Mouse (Mus musculus) hindbrain, embryonic 15.5 days (tissue): Measurements from ENCODE around the gene Anks3. TPM values are rescaled to one million over a fixed set of nuclear protein-coding genes. Genes with fewer than 3 reads are reported as not detected.
A peak's percentile ranks its signal among the peaks of the same experiment; 100 is the strongest.

Experiments used
- ATAC-seq: fragments of 200-750 bp; cut with Nextera tagmentation; 2 replicates; pipeline ENCODE4 v1.8.0; 2017; ENCODE audit warnings: low read depth, moderate number of reproducible peaks, moderate TSS enrichment; ENCODE audit not compliant: low FRiP score
- H3K27ac ChIP-seq: fragments of 300-500 bp; sonication (generic); replicated peaks from 2 replicates; pipeline ENCODE4 v1.5.1; 2015; ENCODE audit warnings: mild to moderate bottlenecking, inconsistent platforms
- H3K27me3 ChIP-seq: fragments of 300-500 bp; sonication (generic); 2 replicates; pipeline ENCODE4 v1.6.1; 2015; ENCODE audit warnings: control low read depth, inconsistent platforms
- H3K36me3 ChIP-seq: fragments of 300-500 bp; sonication (generic); 2 replicates; pipeline ENCODE4 v1.6.1; 2015; ENCODE audit warnings: control low read depth, inconsistent platforms
- H3K4me1 ChIP-seq: fragments of 300-500 bp; sonication (generic); replicated peaks from 2 replicates; pipeline ENCODE4 v1.6.1; 2015; ENCODE audit warnings: control low read depth, inconsistent platforms
- H3K4me2 ChIP-seq: fragments of 300-500 bp; sonication (generic); 2 replicates; pipeline ENCODE4 v1.6.1; 2015; ENCODE audit warnings: moderate library complexity, mild to moderate bottlenecking, inconsistent platforms
- H3K4me3 ChIP-seq: fragments of 300-500 bp; sonication (generic); 2 replicates; pipeline ENCODE4 v1.5.1; 2015; ENCODE audit warnings: mild to moderate bottlenecking, inconsistent platforms
- H3K9ac ChIP-seq: fragments of 300-500 bp; sonication (generic); 2 replicates; pipeline ENCODE4 v1.6.1; 2015; ENCODE audit warnings: inconsistent platforms
- H3K9me3 ChIP-seq: fragments of 300-500 bp; sonication (generic); 2 replicates; pipeline ENCODE4 v1.6.1; 2016; ENCODE audit warnings: control low read depth, inconsistent platforms
- whole genome bisulfite sequencing: fragments of 180-500 bp; shearing (Covaris S2); methylation state at CpG from one replicate; pipeline ENCODE4 v1.1.7; 2015; 5-methylcytosine and 5-hydroxymethylcytosine counted together
- polyA plus RNA-seq: library from polyadenylated mRNA; unstranded; fragments of >200 nt; fragmentation: Nextera tagmentation; extraction: Ambion mirVana; gene quantifications from 2 replicates; pipeline ENCODE4 v1.2.1, GENCODE M21; 2015

Gene Anks3
- polyA plus RNA-seq, 1 experiment from 2014 or later, result 71.4 TPM

DNA sequence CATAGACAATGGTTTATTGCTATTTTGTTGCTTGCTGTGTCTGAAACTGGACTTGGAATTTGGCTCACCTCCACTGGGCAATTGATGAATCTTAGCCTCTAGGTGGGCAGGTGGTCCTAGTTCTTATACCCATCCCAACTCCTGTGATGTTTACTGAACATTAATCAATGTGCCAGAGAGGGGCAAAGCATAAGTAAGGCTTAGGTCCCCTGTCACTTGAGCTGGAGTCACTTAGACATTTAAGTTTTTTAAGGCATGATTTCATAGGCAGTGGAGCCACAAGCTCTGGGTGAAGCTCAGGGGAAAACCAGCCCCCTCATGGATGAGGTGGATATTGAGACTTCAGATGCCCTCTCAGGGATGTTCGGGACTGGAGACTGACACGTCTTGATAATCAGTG, 25.5 kb downstream of the Anks3 start, which contains the start of gene Nudt16l1:
Nudt16l1 (plus strand) TSS at position 301 of the 400 bp plus-strand sequence.
- peak within 1 kb of the TSS; percentile 92 for H3K4me3 ChIP-seq
- WGBS, result 5% methylated on average over 2 of the region's 2 CpGs
- H3K9ac ChIP-seq, result peak within 1 kb of the TSS; percentile 99
- ATAC-seq, result no peak
- H3K27me3 ChIP-seq, result no peaks in the 10 kb centered on the region
- H3K9me3 ChIP-seq, result no peaks in the 10 kb centered on the region
- H3K27ac ChIP-seq, result peak within 1 kb of the TSS; percentile 91
- H3K4me1 ChIP-seq, result peaks cover 22% of the 10 kb centered on the region
- H3K4me2 ChIP-seq, result peak within 1 kb of the TSS; percentile 96
- H3K36me3 ChIP-seq, result peaks cover 69% of the 10 kb centered on the region

DNA sequence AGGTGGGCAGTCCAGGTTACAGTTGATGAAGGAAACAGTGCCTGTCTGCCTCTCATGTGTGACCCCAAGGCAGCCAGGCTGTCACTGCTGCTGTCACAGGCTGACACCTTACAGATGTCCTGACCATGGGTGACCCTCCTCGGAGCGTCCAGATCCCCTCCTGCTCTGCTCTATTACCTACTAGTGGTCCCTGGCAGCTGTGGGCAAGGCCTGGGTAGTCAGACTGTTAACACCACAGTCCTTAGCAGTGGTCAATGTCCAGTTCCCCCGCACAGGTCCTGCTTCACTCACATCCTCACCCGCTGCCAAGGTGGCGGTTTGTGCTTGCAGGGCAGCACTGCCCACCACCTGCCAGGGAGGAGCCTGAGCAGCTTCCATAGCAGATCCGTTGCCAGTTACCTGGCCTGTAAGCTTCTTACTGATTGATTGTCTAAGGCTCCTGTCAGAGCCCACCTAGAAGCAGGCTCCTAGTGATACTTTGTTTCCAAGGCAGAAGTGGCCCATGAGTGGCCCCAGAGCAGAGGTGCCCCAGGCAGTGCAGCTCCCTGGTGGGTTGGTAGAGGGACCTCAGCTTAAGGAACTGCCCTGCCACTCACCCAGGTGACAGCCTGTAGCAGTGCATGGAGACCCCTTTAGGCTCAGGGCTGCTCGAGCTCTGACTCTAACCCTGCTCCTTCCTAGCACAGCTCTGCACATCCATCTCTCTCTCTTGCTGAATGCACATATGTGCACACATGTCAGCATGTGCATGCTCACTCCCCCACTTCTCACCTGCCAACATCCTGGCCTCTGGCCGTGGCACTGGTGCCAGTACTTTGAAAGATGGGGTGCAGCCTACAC, 26.4 kb downstream of the Anks3 start:
- H3K4me1 ChIP-seq, result peaks cover 22% of the 10 kb centered on the region
- WGBS, result 90% methylated on average over 8 of the region's 8 CpGs
- peaks cover 71% of the 10 kb centered on the region for H3K36me3 ChIP-seq
- no peak overlapping the region for H3K4me2 ChIP-seq
- no peak overlapping the region for H3K27ac ChIP-seq
- H3K4me3 ChIP-seq, result no peak overlapping the region
- H3K9me3 ChIP-seq, result no peaks in the 10 kb centered on the region
- H3K9ac ChIP-seq, result no peak overlapping the region
- no peaks in the 10 kb centered on the region for H3K27me3 ChIP-seq
- ATAC-seq, result peak; percentile 4; the same call in 1 of the 2 replicates

DNA sequence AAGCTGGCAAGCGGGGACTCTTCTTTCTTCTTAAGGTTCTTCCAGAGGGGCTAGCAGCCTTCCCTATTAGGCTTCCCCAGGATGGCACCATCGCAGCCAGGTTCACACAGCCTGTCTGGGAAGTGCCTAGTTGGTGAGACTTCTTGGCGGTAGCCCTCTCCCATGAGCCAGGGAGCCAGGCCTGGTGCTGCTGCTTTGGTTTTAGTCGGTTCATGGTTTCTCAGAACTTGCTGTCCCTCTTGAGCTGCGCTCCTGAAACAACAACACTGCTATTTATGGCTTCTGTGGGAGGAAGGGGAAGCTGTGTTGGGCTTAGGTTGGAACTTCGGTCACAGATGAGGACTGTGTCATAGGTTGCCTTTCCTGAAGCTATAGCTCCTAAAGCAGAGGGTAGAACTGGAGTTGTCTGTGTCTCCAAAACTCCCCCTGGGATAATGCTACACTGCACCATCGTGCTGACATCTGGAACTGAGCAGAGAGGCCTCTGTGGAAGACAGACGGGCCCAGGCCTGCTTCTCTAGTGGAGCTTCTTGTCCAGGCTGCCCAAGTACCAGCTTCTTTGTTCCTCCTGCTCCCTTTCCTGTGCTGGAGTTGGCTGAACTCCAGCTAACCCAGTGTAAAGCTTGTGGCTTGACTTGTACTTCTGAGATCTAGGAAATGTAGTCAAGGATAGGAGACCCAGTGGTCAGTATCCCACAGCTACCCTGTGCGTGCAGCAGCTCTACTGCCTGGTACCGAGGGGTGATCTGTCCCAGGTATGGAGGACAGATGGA, 27.9 kb downstream of the Anks3 start:
- no peaks in the 10 kb centered on the region for H3K9me3 ChIP-seq
- no peak overlapping the region for H3K9ac ChIP-seq
- H3K27me3 ChIP-seq, result no peaks in the 10 kb centered on the region
- peaks cover 71% of the 10 kb centered on the region for H3K36me3 ChIP-seq
- H3K4me1 ChIP-seq, result peaks cover 22% of the 10 kb centered on the region
- no peak overlapping the region for H3K4me2 ChIP-seq
- 0 out of 2 replicates have a peak overlapping the region, but pooled peaks have one; percentile 23 for H3K27ac ChIP-seq
- ATAC-seq, result no peak
- 88% methylated on average over 10 of the region's 10 CpGs for WGBS
- no peak overlapping the region for H3K4me3 ChIP-seq

DNA sequence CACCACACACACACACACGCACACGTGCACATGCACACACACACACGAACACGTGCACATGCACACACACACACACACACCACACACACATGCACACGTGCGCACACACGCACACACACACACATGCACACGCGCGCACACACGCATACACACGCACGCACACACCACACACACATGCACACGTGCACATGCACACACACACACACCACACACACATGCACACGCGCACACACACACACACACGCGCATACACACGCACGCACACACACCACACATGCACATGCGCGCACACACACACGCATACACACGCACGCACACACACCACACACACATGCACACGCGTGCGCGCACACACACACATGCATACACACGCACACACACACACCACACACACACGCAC, 28.6 kb downstream of the Anks3 start:
- Histone ChIP-seq H3K4me3 (no peak overlapping the region), H3K27me3 (no peaks in the 10 kb centered on the region), H3K4me1 (peaks cover 17% of the 10 kb centered on the region), H3K4me2 (no peak overlapping the region), H3K9me3 (no peaks in the 10 kb centered on the region), H3K36me3 (peaks cover 71% of the 10 kb centered on the region), H3K27ac (no peak overlapping the region), H3K9ac (no peak overlapping the region)
- 97% methylated on average over 31 of the region's 31 CpGs for WGBS
- ATAC-seq, result no peak

DNA sequence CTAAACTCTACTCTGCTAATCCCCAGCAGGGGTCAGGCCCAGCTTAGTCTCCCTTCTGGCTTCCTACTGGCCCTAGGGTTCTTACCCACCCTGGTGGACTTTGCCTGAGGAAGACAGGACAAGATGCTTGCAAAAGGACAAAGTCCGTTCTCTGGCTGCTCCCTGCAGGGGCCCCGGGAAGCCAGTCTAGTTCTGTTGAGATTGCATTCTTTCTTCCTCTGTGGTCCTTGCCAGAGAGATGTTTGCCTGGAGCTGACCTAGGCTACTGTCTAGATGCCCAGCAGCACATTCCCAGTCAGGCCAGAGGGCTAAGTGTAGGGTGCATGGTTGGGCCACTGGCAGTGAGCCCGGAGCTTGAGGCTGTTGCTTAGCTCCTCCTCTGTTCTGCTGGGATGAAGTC, 31.6 kb downstream of the Anks3 start:
- no peak overlapping the region for H3K4me3 ChIP-seq
- H3K9me3 ChIP-seq, result no peaks in the 10 kb centered on the region
- H3K4me2 ChIP-seq, result no peak overlapping the region
- ATAC-seq, result peak; percentile 42; the same call in 1 of the 2 replicates
- peaks cover 95% of the 10 kb centered on the region for H3K36me3 ChIP-seq
- H3K27ac ChIP-seq, result no peak overlapping the region
- 74% methylated on average over 3 of the region's 3 CpGs for WGBS
- H3K9ac ChIP-seq, result no peak overlapping the region
- no peaks in the 10 kb centered on the region for H3K27me3 ChIP-seq
- H3K4me1 ChIP-seq, result no peaks in the 10 kb centered on the region

DNA sequence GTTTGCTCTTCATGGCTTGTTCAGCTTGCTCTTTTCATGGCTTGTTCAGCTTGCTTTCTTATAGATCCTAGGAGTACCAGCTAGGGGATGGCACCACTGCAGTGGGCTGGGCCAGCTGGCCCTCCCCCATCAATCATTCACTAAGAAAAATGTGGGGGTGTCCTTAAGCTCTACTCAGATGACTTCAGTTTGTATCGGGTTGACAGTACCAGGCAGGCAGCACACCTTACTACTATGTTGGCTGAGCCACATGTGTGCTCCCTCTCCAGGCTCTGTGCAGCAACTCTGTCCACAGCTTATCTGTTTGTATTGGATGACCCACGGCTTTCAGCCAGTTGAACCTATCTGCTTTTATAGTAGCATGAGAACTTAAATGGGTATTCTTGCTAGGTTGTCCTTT, 35.5 kb downstream of the Anks3 start:
- peaks cover 96% of the 10 kb centered on the region for H3K36me3 ChIP-seq
- no peaks in the 10 kb centered on the region for H3K9me3 ChIP-seq
- H3K27me3 ChIP-seq, result no peaks in the 10 kb centered on the region
- no peak overlapping the region for H3K4me3 ChIP-seq
- no peak overlapping the region for H3K4me2 ChIP-seq
- 94% methylated on average over 2 of the region's 2 CpGs for WGBS
- no peak for ATAC-seq
- H3K27ac ChIP-seq, result no peak overlapping the region
- no peaks in the 10 kb centered on the region for H3K4me1 ChIP-seq
- no peak overlapping the region for H3K9ac ChIP-seq

DNA sequence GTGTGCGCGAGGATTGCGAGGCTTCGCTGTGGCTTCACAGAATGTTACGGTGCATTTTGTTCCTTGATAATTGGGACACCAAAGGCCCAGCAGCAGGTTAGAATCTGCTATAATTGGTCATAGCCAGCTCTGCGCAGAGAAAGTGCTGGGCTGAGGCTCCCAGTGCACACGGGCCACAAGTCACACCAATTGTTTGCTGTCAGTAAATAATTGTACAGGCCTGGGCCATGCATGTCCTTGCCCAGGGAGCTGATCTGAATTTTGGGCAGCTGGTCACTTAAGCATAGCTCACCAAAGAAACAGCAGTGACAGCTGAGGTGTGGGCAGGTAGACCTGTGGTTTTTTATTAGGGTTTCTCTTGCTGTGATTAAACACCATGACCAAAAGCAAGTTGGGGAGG, 36.0 kb downstream of the Anks3 start:
- Histone ChIP-seq H3K4me2 (no peak overlapping the region), H3K9me3 (no peaks in the 10 kb centered on the region), H3K9ac (no peak overlapping the region), H3K4me3 (no peak overlapping the region), H3K4me1 (no peaks in the 10 kb centered on the region), H3K36me3 (peaks cover 96% of the 10 kb centered on the region), H3K27me3 (no peaks in the 10 kb centered on the region), H3K27ac (no peak overlapping the region)
- 95% methylated on average over 7 of the region's 7 CpGs for WGBS
- ATAC-seq, result no peak

DNA sequence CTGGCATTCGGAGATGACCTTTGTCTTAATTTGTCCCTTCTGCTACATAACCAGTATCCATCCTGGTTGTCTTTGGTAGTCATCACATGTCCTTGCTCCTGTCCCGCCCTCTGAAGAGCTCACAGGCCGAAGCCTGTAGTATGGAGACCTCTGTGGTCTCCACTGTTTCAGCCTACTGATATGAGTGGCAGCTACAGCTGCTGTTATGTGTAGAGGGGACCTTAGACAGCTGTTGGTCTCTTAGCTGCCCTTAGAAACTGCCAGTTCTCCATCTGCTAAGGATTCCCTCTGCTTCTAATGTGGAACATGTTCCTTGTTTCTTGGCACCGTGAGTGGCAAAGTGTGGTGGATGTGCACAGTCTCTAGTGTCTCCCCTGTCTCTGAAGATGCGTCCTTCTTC, 40.0 kb downstream of the Anks3 start:
- Histone ChIP-seq H3K9ac (no peak overlapping the region), H3K4me3 (no peak overlapping the region), H3K27me3 (no peaks in the 10 kb centered on the region), H3K27ac (no peak overlapping the region), H3K9me3 (no peaks in the 10 kb centered on the region), H3K4me2 (no peak overlapping the region), H3K36me3 (peaks cover 81% of the 10 kb centered on the region), H3K4me1 (no peaks in the 10 kb centered on the region)
- 90% methylated on average over 5 of the region's 5 CpGs for WGBS
- no peak for ATAC-seq

DNA sequence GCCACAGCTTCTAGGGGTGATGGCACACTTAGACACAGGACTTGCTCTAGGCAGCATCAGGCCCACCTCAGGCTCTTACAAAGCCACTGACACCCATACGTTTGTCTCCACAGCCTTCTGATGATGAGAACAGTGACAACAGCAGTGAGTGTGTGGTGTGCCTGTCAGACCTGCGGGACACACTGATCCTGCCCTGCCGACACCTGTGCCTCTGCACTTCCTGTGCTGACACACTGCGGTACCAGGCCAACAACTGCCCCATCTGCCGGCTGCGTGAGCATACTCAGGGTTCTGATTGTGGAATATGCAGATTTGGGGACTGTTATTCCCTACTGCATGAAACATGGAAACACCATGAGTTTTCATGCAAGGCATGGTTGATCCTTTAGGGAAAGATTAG, 41.5 kb downstream of the Anks3 start:
- H3K27ac ChIP-seq, result no peak overlapping the region
- H3K4me2 ChIP-seq, result no peak overlapping the region
- peaks cover 78% of the 10 kb centered on the region for H3K36me3 ChIP-seq
- whole genome bisulfite sequencing, result 95% methylated on average over 6 of the region's 6 CpGs
- H3K4me3 ChIP-seq, result no peak overlapping the region
- no peak for ATAC-seq
- no peaks in the 10 kb centered on the region for H3K4me1 ChIP-seq
- H3K9ac ChIP-seq, result no peak overlapping the region
- H3K27me3 ChIP-seq, result no peaks in the 10 kb centered on the region
- no peaks in the 10 kb centered on the region for H3K9me3 ChIP-seq

DNA sequence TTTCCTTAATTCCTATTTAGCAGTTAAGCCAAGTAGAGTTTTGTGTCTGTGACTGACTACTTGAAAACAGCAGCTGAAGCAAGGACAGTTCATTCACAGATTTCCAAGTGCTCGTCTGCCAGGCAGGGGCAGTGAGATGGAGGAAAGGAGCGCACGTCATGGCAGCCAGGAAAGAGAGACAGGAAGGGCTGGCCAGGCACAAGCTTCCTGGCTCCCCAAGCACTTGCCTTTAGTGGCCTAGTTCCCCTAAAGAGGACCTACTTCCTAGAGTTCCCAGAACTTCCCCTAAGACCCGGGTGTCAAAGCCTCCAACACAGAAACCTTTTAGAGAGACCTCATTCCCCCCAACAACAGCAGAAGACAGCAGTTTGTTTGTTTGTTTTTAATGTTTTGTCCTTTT, 43.4 kb downstream of the Anks3 start:
- 87% methylated on average over 4 of the region's 4 CpGs for WGBS
- H3K27me3 ChIP-seq, result no peaks in the 10 kb centered on the region
- no peak overlapping the region for H3K9ac ChIP-seq

DNA sequence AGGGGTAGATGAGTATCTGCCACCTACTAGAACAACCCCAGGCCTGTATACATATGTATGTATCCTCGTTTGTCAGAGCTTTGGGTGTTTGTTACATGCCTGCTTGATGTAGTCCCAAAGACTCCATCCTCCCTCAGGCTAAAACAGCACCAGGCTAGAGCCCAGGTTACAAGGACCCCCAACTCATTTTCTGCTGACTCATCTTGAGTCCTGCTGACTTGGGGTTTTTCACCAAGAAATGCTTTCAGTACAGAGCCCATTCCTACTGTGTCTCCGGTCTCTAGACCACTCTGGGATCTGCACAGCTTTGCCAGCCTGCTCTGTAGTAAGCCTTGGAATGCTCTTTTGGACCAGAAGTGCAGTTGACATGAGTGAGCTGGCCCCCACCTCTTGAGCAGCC, 47.4 kb downstream of the Anks3 start:
- H3K9ac ChIP-seq, result no peak overlapping the region
- peaks cover 56% of the 10 kb centered on the region for H3K36me3 ChIP-seq
- H3K4me1 ChIP-seq, result no peaks in the 10 kb centered on the region
- H3K27me3 ChIP-seq, result no peaks in the 10 kb centered on the region
- ATAC-seq, result no peak
- H3K9me3 ChIP-seq, result no peaks in the 10 kb centered on the region
- H3K27ac ChIP-seq, result no peak overlapping the region
- WGBS, result 83% methylated on average over 2 of the region's 2 CpGs
- H3K4me3 ChIP-seq, result no peak overlapping the region
- no peak overlapping the region for H3K4me2 ChIP-seq

More for the DNA sequence above, 43.4 kb downstream of the Anks3 start:
- H3K36me3 ChIP-seq, result peaks cover 74% of the 10 kb centered on the region
- no peak overlapping the region for H3K4me2 ChIP-seq
- H3K4me3 ChIP-seq, result no peak overlapping the region
- no peak overlapping the region for H3K27ac ChIP-seq
- no peak for ATAC-seq
- no peaks in the 10 kb centered on the region for H3K9me3 ChIP-seq
- no peaks in the 10 kb centered on the region for H3K4me1 ChIP-seq

DNA sequence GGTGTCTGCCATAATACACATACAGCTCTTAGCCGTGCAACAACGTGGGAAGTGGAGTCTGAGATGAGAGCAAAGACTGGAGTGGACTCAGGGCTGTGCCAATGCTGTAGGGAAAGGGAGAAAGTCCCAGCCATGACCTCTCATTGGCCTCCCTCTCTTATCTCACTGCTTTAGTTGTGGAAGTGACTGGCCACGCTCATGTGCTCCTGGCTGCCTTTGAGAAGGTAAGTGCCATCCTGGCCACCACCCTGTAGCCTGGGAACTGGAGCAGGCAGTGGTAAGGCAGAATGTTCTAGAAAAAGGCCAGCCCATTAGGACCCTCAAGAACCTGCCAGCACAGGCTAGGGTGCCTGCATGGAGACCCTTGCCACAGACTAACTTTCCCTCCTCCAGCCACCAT, 48.1 kb downstream of the Anks3 start:
- no peak for ATAC-seq
- H3K4me1 ChIP-seq, result no peaks in the 10 kb centered on the region
- H3K36me3 ChIP-seq, result peaks cover 63% of the 10 kb centered on the region
- WGBS, result 92% methylated on average over 3 of the region's 3 CpGs
- no peaks in the 10 kb centered on the region for H3K9me3 ChIP-seq
- H3K9ac ChIP-seq, result no peak overlapping the region
- no peak overlapping the region for H3K4me3 ChIP-seq
- H3K27ac ChIP-seq, result no peak overlapping the region
- H3K4me2 ChIP-seq, result no peak overlapping the region
- no peaks in the 10 kb centered on the region for H3K27me3 ChIP-seq
